Mouse (Mus musculus): ENCODE measurements at regions not wholly inside any gene's neighbourhood (a gene's known extent, or its start where the extent isn't known, plus 50 kb on each side); places are given as distances from the start of the nearest gene placed in this dataset.
"Not testable (repeated sequence)": the region's sequence is repeated elsewhere in the genome, so short reads cannot be mapped to it uniquely, and the experiment has no call there.

- DNase-seq = no peak
- intact Hi-C loops (cut with DNase I) = no loop called here
Measured at GRCm38 (mm10) chr3:121584736-121585151, 52.5 kb upstream of the Slc44a3 start.

DNA sequence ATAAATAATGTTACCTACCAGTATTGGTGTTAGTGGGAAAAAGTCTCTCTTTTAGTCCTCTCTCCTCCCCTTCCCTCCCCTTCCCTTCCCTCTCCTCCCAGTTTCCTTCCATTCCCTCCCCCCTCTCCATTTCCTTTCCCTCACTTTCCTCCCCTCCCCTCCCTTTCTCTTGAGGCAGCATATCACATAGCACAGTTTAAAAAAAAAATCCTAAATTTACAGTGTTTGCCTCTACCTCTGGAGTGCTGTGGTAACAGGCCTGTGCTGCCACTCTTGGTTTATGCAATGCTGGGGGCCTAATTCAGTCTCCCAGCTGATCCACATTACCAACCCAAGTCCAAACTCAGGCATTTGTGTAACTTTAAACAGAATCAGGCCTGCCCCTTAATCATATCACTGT, 52.1 kb upstream of the Slc44a3 start:
- DNase-seq = no peak
- intact Hi-C loops (cut with DNase I) = no loop called here

DNA sequence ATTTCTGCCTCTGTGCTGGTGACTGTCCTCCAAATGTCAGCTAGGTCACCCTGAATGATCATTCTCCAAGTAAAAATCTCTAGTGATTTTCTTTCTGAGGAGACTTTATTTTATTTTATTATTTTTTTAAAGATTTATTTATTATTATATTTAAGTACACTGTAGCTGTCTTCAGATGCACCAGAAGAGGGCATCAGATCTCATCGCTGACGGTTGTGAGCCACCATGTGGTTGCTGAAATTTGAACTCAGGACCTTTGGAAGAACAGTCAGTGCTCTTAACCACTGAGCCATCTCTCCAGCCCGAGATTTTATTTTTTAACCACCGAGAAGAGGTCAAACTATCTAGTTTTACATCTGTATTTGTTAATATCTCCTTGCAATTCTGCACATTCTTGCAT, 50.5 kb upstream of the Slc44a3 start:
- intact Hi-C loops (cut with DNase I); DNase-seq: not testable (repeated sequence)

Measured in left cerebral cortex, postnatal 4 days (tissue).